Mouse (Mus musculus) embryonic facial prominence, embryonic 13.5 days (tissue): ENCODE data around the gene Cela3a. TPM values are rescaled to one million over a fixed set of nuclear protein-coding genes. Genes with fewer than 3 reads are reported as not detected.

Source experiments
- ATAC-seq: fragments of 200-750 bp; cut with Nextera tagmentation; 2 replicates; pipeline ENCODE4 v1.8.0; 2017; ENCODE audit warnings: low read depth; ENCODE audit not compliant: insufficient number of reproducible peaks, insufficient read depth, low FRiP score, low TSS enrichment
- H3K27ac ChIP-seq: fragments of 300-500 bp; sonication (generic); 2 replicates; pipeline ENCODE4 v1.5.1; 2015; ENCODE audit warnings: moderate library complexity, mild to moderate bottlenecking, inconsistent platforms
- H3K27me3 ChIP-seq: fragments of 300-500 bp; sonication (generic); 2 replicates; pipeline ENCODE4 v1.6.1; 2015; ENCODE audit warnings: mild to moderate bottlenecking, inconsistent platforms
- H3K36me3 ChIP-seq: fragments of 300-500 bp; sonication (generic); 2 replicates; pipeline ENCODE4 v1.6.1; 2015; ENCODE audit warnings: mild to moderate bottlenecking, inconsistent platforms
- H3K4me1 ChIP-seq: fragments of 300-500 bp; sonication (generic); 2 replicates; pipeline ENCODE4 v1.6.1; 2015; ENCODE audit warnings: inconsistent platforms
- H3K4me2 ChIP-seq: fragments of 300-500 bp; sonication (generic); 2 replicates; pipeline ENCODE4 v1.6.1; 2015; ENCODE audit warnings: moderate library complexity, mild to moderate bottlenecking, inconsistent platforms
- H3K4me3 ChIP-seq: fragments of 300-500 bp; sonication (generic); 2 replicates; pipeline ENCODE4 v1.5.1; 2015; ENCODE audit warnings: mild to moderate bottlenecking, inconsistent platforms
- H3K9ac ChIP-seq: fragments of 300-500 bp; sonication (generic); 2 replicates; pipeline ENCODE4 v1.6.1; 2015; ENCODE audit warnings: mild to moderate bottlenecking, inconsistent platforms
- H3K9me3 ChIP-seq: fragments of 300-500 bp; sonication (generic); 2 replicates; pipeline ENCODE4 v1.6.1; 2016; ENCODE audit warnings: inconsistent platforms
- WGBS: fragments of 180-500 bp; shearing (Covaris S2); methylation state at CpG from one replicate; pipeline ENCODE4 v1.1.7; 2015; ENCODE audit warnings: mixed read lengths; 5-methylcytosine and 5-hydroxymethylcytosine counted together
- polyA plus RNA-seq: library from polyadenylated mRNA; unstranded; fragments of >200 nt; fragmentation: Nextera tagmentation; extraction: Ambion mirVana; gene quantifications from 2 replicates; pipeline ENCODE4 v1.2.1, GENCODE M21; 2015

Gene Cela3a
- polyA plus RNA-seq, 1 experiment from 2014 or later: not detected

GRCm38 (mm10) chr4:137368198-137368597, 41.4 kb downstream of the Cela3a start:
- H3K4me2 ChIP-seq: 0 out of 2 replicates have a peak overlapping the region, but pooled peaks have one; percentile 0
- ATAC-seq: no peak
- WGBS: 6% methylated on average over 1 of the region's 1 CpGs

GRCm38 (mm10) chr4:137367275-137368088, 42.1 kb downstream of the Cela3a start:
- ATAC-seq: no peak
- peak overlapping the region; percentile 69 for H3K27ac ChIP-seq
- H3K9ac ChIP-seq: 0 out of 2 replicates have a peak overlapping the region, but pooled peaks have one; percentile 37
- no peaks in the 10 kb centered on the region for H3K27me3 ChIP-seq
- H3K4me2 ChIP-seq: 0 out of 2 replicates have a peak overlapping the region, but pooled peaks have one; percentile 0
- WGBS: 32% methylated on average over 5 of the region's 5 CpGs
- no peak overlapping the region for H3K4me3 ChIP-seq
- peaks cover 22% of the 10 kb centered on the region for H3K4me1 ChIP-seq
- no peaks in the 10 kb centered on the region for H3K36me3 ChIP-seq
- H3K9me3 ChIP-seq: no peaks in the 10 kb centered on the region

More at GRCm38 (mm10) chr4:137368198-137368597, 41.4 kb downstream of the Cela3a start:
- Histone ChIP-seq H3K9me3 (no peaks in the 10 kb centered on the region), H3K9ac (peak overlapping the region; percentile 58; the same call in 1 of the 2 replicates), H3K27ac (peak overlapping the region; percentile 69), H3K4me3 (no peak overlapping the region), H3K36me3 (no peaks in the 10 kb centered on the region), H3K27me3 (no peaks in the 10 kb centered on the region), H3K4me1 (peaks cover 22% of the 10 kb centered on the region)

GRCm38 (mm10) chr4:137366097-137366496, 43.5 kb downstream of the Cela3a start:
- no peak overlapping the region for H3K4me3 ChIP-seq
- no peak overlapping the region for H3K9ac ChIP-seq
- no peaks in the 10 kb centered on the region for H3K9me3 ChIP-seq
- H3K4me2 ChIP-seq: no peak overlapping the region
- no peaks in the 10 kb centered on the region for H3K27me3 ChIP-seq
- peaks cover 22% of the 10 kb centered on the region for H3K4me1 ChIP-seq
- no peak overlapping the region for H3K27ac ChIP-seq
- WGBS: 88% methylated on average over 4 of the region's 4 CpGs
- ATAC-seq: no peak
- no peaks in the 10 kb centered on the region for H3K36me3 ChIP-seq

GRCm38 (mm10) chr4:137365356-137366062, 44.1 kb downstream of the Cela3a start:
- Histone ChIP-seq H3K36me3 (no peaks in the 10 kb centered on the region), H3K4me2 (no peak overlapping the region), H3K27me3 (no peaks in the 10 kb centered on the region), H3K4me1 (peaks cover 21% of the 10 kb centered on the region), H3K27ac (no peak overlapping the region), H3K9ac (no peak overlapping the region), H3K4me3 (no peak overlapping the region), H3K9me3 (no peaks in the 10 kb centered on the region)
- no peak for ATAC-seq
- WGBS: 80% methylated on average over 19 of the region's 19 CpGs

- 0 out of 2 replicates have a peak, but pooled peaks have one; percentile 37 for ATAC-seq
- no peaks in the 10 kb centered on the region for H3K9me3 ChIP-seq
These were observed 44.8 kb downstream of the Cela3a start for GRCm38 (mm10) chr4:137364826-137365225.

GRCm38 (mm10) chr4:137360996-137361395, 48.6 kb downstream of the Cela3a start:
- no peak for ATAC-seq
- no peak overlapping the region for H3K27ac ChIP-seq
- H3K4me2 ChIP-seq: no peak overlapping the region
- peaks cover 7% of the 10 kb centered on the region; the same call in 1 of the 2 replicates for H3K4me1 ChIP-seq
- no peak overlapping the region for H3K9ac ChIP-seq
- H3K36me3 ChIP-seq: no peaks in the 10 kb centered on the region
- no peak overlapping the region for H3K4me3 ChIP-seq
- no peaks in the 10 kb centered on the region for H3K27me3 ChIP-seq
- no peaks in the 10 kb centered on the region for H3K9me3 ChIP-seq
- WGBS: 75% methylated on average over 3 of the region's 3 CpGs

More at GRCm38 (mm10) chr4:137364826-137365225, 44.8 kb downstream of the Cela3a start:
- no peaks in the 10 kb centered on the region for H3K36me3 ChIP-seq
- 80% methylated on average over 6 of the region's 6 CpGs for WGBS
- H3K4me1 ChIP-seq: peaks cover 14% of the 10 kb centered on the region
- no peak overlapping the region for H3K4me3 ChIP-seq
- no peak overlapping the region for H3K27ac ChIP-seq
- H3K4me2 ChIP-seq: no peak overlapping the region
- H3K9ac ChIP-seq: no peak overlapping the region
- H3K27me3 ChIP-seq: no peaks in the 10 kb centered on the region

- H3K36me3 ChIP-seq: no peaks in the 10 kb centered on the region
- H3K4me2 ChIP-seq: peak overlapping the region; percentile 81; the same call in 1 of the 2 replicates
- peaks cover 24% of the 10 kb centered on the region for H3K4me1 ChIP-seq
- 61% methylated on average over 14 of the region's 14 CpGs for WGBS
- no peaks in the 10 kb centered on the region for H3K27me3 ChIP-seq
- peak overlapping the region; percentile 94; the same call in 1 of the 2 replicates for H3K4me3 ChIP-seq
- ATAC-seq: no peak
- H3K9ac ChIP-seq: 0 out of 2 replicates have a peak overlapping the region, but pooled peaks have one; percentile 21
- H3K9me3 ChIP-seq: no peaks in the 10 kb centered on the region
- no peak overlapping the region for H3K27ac ChIP-seq
These were observed 51.1 kb downstream of the Cela3a start for GRCm38 (mm10) chr4:137358291-137359002.

- peak within 1 kb of the TSS; percentile 97 for H3K27ac ChIP-seq
- H3K9ac ChIP-seq: peak within 1 kb of the TSS; percentile 100
- H3K4me1 ChIP-seq: peaks cover 32% of the 10 kb centered on the region
- H3K27me3 ChIP-seq: no peaks in the 10 kb centered on the region
- peak within 1 kb of the TSS; percentile 94 for H3K4me3 ChIP-seq
- no peaks in the 10 kb centered on the region for H3K36me3 ChIP-seq
- ATAC-seq: peak; percentile 96
- H3K9me3 ChIP-seq: no peaks in the 10 kb centered on the region
- under 1% methylated on average over 39 of the region's 44 CpGs for WGBS
- H3K4me2 ChIP-seq: peak within 1 kb of the TSS; percentile 81
These were observed 51.9 kb downstream of the Cela3a start, which contains the start of gene Cdc42 for GRCm38 (mm10) chr4:137357517-137358254. Gene Cdc42 (minus strand): TSS chr4:137357720.

- peak overlapping the region; percentile 100 for H3K9ac ChIP-seq
- peaks cover 32% of the 10 kb centered on the region for H3K4me1 ChIP-seq
- under 1% methylated on average over 71 of the region's 90 CpGs for WGBS
- peak overlapping the region; percentile 81 for H3K4me2 ChIP-seq
- peak overlapping the region; percentile 94 for H3K4me3 ChIP-seq
- H3K36me3 ChIP-seq: no peaks in the 10 kb centered on the region
- no peaks in the 10 kb centered on the region for H3K27me3 ChIP-seq
- no peaks in the 10 kb centered on the region for H3K9me3 ChIP-seq
- ATAC-seq: peak; percentile 53
- H3K27ac ChIP-seq: peak overlapping the region; percentile 97
These were observed 52.7 kb downstream of the Cela3a start for GRCm38 (mm10) chr4:137356674-137357510.
